Mouse (Mus musculus) intestine, embryonic 16.5 days (tissue): Measurements from ENCODE around the gene Cyb5r1. TPM values are rescaled to one million over a fixed set of nuclear protein-coding genes. Genes with fewer than 3 reads are reported as not detected.
"Not testable (repeated sequence)": the region's sequence is repeated elsewhere in the genome, so short reads cannot be mapped to it uniquely, and the experiment has no call there.

ENCODE experiments used
- ATAC-seq: fragments of 200-750 bp; cut with Nextera tagmentation; 2 replicates; pipeline ENCODE4 v1.8.0; 2017; ENCODE audit warnings: moderate TSS enrichment, moderate library complexity
- H3K27ac ChIP-seq: fragments of 300-500 bp; sonication (generic); 2 replicates; pipeline ENCODE4 v1.5.1; 2014; ENCODE audit warnings: mild to moderate bottlenecking, low read length
- H3K27me3 ChIP-seq: fragments of 300-500 bp; sonication (generic); replicated peaks from 2 replicates; pipeline ENCODE4 v1.6.1; 2014; ENCODE audit warnings: low read length, control low read depth, mixed read lengths; ENCODE audit not compliant: control insufficient read depth, insufficient read depth
- H3K36me3 ChIP-seq: fragments of 300-500 bp; sonication (generic); 2 replicates; pipeline ENCODE4 v1.6.1; 2014; ENCODE audit warnings: low read length, control low read depth; ENCODE audit not compliant: control insufficient read depth, insufficient read depth
- H3K4me1 ChIP-seq: fragments of 300-500 bp; sonication (generic); 2 replicates; pipeline ENCODE4 v1.6.1; 2014; ENCODE audit warnings: low read length, control low read depth, mixed read lengths; ENCODE audit not compliant: control insufficient read depth, insufficient read depth
- H3K4me2 ChIP-seq: fragments of 300-500 bp; sonication (generic); 2 replicates; pipeline ENCODE4 v1.6.1; 2014; ENCODE audit warnings: low read depth, low read length, control low read depth
- H3K4me3 ChIP-seq: fragments of 300-500 bp; sonication (generic); 2 replicates; pipeline ENCODE4 v1.5.1; 2014; ENCODE audit warnings: mild to moderate bottlenecking, low read length
- H3K9ac ChIP-seq: fragments of 300-500 bp; sonication (generic); 2 replicates; pipeline ENCODE4 v1.6.1; 2014; ENCODE audit warnings: low read depth, low read length
- H3K9me3 ChIP-seq: fragments of 300-500 bp; sonication (generic); 2 replicates; pipeline ENCODE4 v1.6.1; 2016; ENCODE audit warnings: low read length, control low read depth; ENCODE audit not compliant: control insufficient read depth
- WGBS: fragments of 180-500 bp; shearing (Covaris S2); extraction: QIAGEN DNeasy Blood & Tissue Kit; methylation state at CpG from one replicate; pipeline ENCODE4 v1.1.7; 2014; 5-methylcytosine and 5-hydroxymethylcytosine counted together
- polyA plus RNA-seq: library from polyadenylated mRNA; unstranded; fragments of >200 nt; fragmentation: Nextera tagmentation; extraction: Ambion mirVana; gene quantifications from 2 replicates; pipeline ENCODE4 v1.2.1, GENCODE M21; 2015

Cyb5r1 gene
- polyA plus RNA-seq, 1 experiment from 2014 or later, result 38.6 TPM

- Histone ChIP-seq H3K4me2 (no peak overlapping the region), H3K9ac (no peak overlapping the region), H3K4me1 (peaks cover 23% of the 10 kb centered on the region), H3K27me3 (no peaks in the 10 kb centered on the region), H3K9me3 (no peaks in the 10 kb centered on the region), H3K4me3 (no peak overlapping the region), H3K36me3 (peaks cover 22% of the 10 kb centered on the region), H3K27ac (no peak overlapping the region)
- 66% methylated on average over 10 of the region's 10 CpGs for WGBS
- peak; percentile 49; the same call in 1 of the 2 replicates for ATAC-seq
Measured at GRCm38 (mm10) chr1:134423911-134424310, 18.6 kb downstream of the Cyb5r1 start.

GRCm38 (mm10) chr1:134426289-134426688, 20.9 kb downstream of the Cyb5r1 start:
- peaks cover 28% of the 10 kb centered on the region for H3K36me3 ChIP-seq
- H3K4me3 ChIP-seq, result no peak overlapping the region
- H3K27ac ChIP-seq, result no peak overlapping the region
- WGBS, result 77% methylated on average over 5 of the region's 5 CpGs
- no peak overlapping the region for H3K9ac ChIP-seq
- no peak overlapping the region for H3K4me2 ChIP-seq
- peaks cover under 1% of the 10 kb centered on the region; the same call in 1 of the 2 replicates for H3K4me1 ChIP-seq
- ATAC-seq, result peak; percentile 88
- no peaks in the 10 kb centered on the region for H3K27me3 ChIP-seq
- no peaks in the 10 kb centered on the region for H3K9me3 ChIP-seq

- no peak for ATAC-seq
- Histone ChIP-seq H3K9ac (no peak overlapping the region), H3K27me3 (no peaks in the 10 kb centered on the region), H3K4me2 (no peak overlapping the region), H3K9me3 (no peaks in the 10 kb centered on the region), H3K27ac (no peak overlapping the region), H3K4me1 (no peaks in the 10 kb centered on the region), H3K4me3 (no peak overlapping the region), H3K36me3 (peaks cover 20% of the 10 kb centered on the region; the same call in 1 of the 2 replicates)
- WGBS, result 76% methylated on average over 10 of the region's 10 CpGs
Measured at GRCm38 (mm10) chr1:134433002-134433401, 27.6 kb downstream of the Cyb5r1 start.

GRCm38 (mm10) chr1:134433473-134433872, 28.1 kb downstream of the Cyb5r1 start:
- Histone ChIP-seq H3K9ac (no peak overlapping the region), H3K27ac (no peak overlapping the region), H3K4me3 (no peak overlapping the region), H3K27me3 (no peaks in the 10 kb centered on the region), H3K4me1 (no peaks in the 10 kb centered on the region), H3K9me3 (no peaks in the 10 kb centered on the region), H3K4me2 (no peak overlapping the region), H3K36me3 (peaks cover 15% of the 10 kb centered on the region; the same call in 1 of the 2 replicates)
- whole genome bisulfite sequencing, result 88% methylated on average over 4 of the region's 4 CpGs
- no peak for ATAC-seq

- WGBS, result 37% methylated on average over 4 of the region's 4 CpGs
Measured at GRCm38 (mm10) chr1:134435414-134435813, 30.1 kb downstream of the Cyb5r1 start.

GRCm38 (mm10) chr1:134440437-134440836, 35.1 kb downstream of the Cyb5r1 start:
- no peak for ATAC-seq
- Histone ChIP-seq H3K27ac (no peak overlapping the region), H3K4me2 (no peak overlapping the region), H3K36me3 (no peaks in the 10 kb centered on the region), H3K4me1 (no peaks in the 10 kb centered on the region), H3K27me3 (no peaks in the 10 kb centered on the region), H3K9ac (no peak overlapping the region), H3K4me3 (no peak overlapping the region), H3K9me3 (no peaks in the 10 kb centered on the region)
- 79% methylated on average over 6 of the region's 6 CpGs for WGBS

More at GRCm38 (mm10) chr1:134435414-134435813, 30.1 kb downstream of the Cyb5r1 start:
- no peak overlapping the region for H3K4me3 ChIP-seq
- H3K9me3 ChIP-seq, result no peaks in the 10 kb centered on the region
- no peak overlapping the region for H3K9ac ChIP-seq
- H3K36me3 ChIP-seq, result peaks cover 13% of the 10 kb centered on the region; the same call in 1 of the 2 replicates
- no peaks in the 10 kb centered on the region for H3K27me3 ChIP-seq
- ATAC-seq, result no peak
- no peak overlapping the region for H3K27ac ChIP-seq
- H3K4me2 ChIP-seq, result no peak overlapping the region
- H3K4me1 ChIP-seq, result no peaks in the 10 kb centered on the region

GRCm38 (mm10) chr1:134441737-134442136, 36.4 kb downstream of the Cyb5r1 start:
- H3K27me3 ChIP-seq, H3K4me3 ChIP-seq, H3K36me3 ChIP-seq, H3K4me1 ChIP-seq, H3K9ac ChIP-seq, ATAC-seq, H3K27ac ChIP-seq, H3K9me3 ChIP-seq, H3K4me2 ChIP-seq: not testable (repeated sequence)
- 88% methylated on average over 6 of the region's 10 CpGs for WGBS

GRCm38 (mm10) chr1:134442394-134442793, 37.0 kb downstream of the Cyb5r1 start:
- Histone ChIP-seq H3K27me3 (no peaks in the 10 kb centered on the region), H3K9me3 (no peaks in the 10 kb centered on the region), H3K36me3 (no peaks in the 10 kb centered on the region), H3K9ac (no peak overlapping the region), H3K4me3 (no peak overlapping the region), H3K27ac (no peak overlapping the region), H3K4me1 (no peaks in the 10 kb centered on the region), H3K4me2 (no peak overlapping the region)
- no peak for ATAC-seq
- 91% methylated on average over 3 of the region's 3 CpGs for WGBS

GRCm38 (mm10) chr1:134443288-134443687, 37.9 kb downstream of the Cyb5r1 start:
- H3K4me2 ChIP-seq, H3K4me3 ChIP-seq, H3K27ac ChIP-seq, H3K36me3 ChIP-seq, H3K9ac ChIP-seq, H3K4me1 ChIP-seq, H3K9me3 ChIP-seq, ATAC-seq, H3K27me3 ChIP-seq: not testable (repeated sequence)
- WGBS, result 87% methylated on average over 1 of the region's 1 CpGs

- Histone ChIP-seq H3K4me3 (no peak overlapping the region), H3K4me2 (no peak overlapping the region), H3K36me3 (no peaks in the 10 kb centered on the region), H3K4me1 (no peaks in the 10 kb centered on the region), H3K27me3 (no peaks in the 10 kb centered on the region), H3K9ac (no peak overlapping the region), H3K27ac (no peak overlapping the region), H3K9me3 (no peaks in the 10 kb centered on the region)
- 77% methylated on average over 2 of the region's 2 CpGs for WGBS
- no peak for ATAC-seq
Measured at GRCm38 (mm10) chr1:134445418-134445817, 40.1 kb downstream of the Cyb5r1 start.
